Mouse (Mus musculus): Measurements from ENCODE around the gene Smurf1.

Gene Smurf1

DNA sequence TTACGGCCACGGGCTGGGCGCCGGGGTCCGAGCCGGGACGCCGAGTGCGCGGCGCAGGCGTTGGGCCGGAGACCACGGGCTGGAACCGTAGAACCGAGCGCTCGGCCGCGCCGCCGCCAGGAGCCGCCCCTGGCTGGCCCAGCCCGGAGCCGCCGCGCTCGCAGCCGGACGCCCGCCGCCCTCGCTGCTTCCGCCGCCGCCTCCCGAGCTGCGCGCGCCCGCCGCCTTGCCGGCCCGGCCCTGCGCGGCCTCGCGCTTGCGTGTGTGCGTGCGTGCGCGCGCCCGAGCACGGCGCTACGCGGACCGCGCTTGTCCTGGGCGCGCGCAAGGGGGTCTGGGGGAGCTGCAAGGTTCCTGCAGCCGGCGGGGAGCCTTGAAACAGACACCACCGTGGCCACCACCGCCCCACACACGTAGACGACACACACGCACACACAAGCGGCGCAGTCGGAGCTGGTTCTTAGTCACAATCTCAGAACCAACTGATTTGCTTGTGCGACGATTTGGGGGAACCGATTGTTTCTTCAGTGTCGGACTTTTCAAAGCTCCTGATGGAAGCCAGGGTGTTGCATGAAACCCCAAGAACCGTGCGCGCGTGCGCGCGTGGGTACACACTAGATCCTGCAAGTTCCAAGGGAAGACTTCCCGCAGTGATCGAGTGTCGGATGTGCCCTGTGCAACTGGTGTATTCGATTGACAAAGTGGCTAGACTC is at the start of gene Smurf1:
Gene Smurf1 (minus strand): TSS at position 209 of the 713 bp plus-strand sequence.
- peak; percentile 88 for DNase-seq (ENCODE audit: low spot score)

DNA sequence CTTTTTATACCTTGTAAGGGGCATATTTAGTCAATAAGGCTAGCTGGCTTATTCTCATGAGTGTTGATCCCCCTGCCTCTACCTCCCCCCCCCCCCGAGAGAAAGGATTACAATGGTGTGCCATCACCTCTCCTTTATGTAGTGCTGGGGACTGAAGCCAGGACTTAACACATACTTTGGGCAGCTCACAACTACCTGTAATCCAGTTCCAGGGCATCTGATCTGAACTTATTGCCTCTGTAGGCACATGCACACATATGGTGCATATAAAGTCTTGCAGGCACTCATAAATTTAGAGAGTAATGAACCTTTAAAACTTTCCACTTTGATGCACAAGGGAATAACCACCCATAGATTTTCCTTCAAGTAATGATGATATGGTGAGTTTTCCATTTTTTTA is 48.6 kb upstream of the Smurf1 start:
- no peak for DNase-seq (ENCODE audit: low spot score)

DNA sequence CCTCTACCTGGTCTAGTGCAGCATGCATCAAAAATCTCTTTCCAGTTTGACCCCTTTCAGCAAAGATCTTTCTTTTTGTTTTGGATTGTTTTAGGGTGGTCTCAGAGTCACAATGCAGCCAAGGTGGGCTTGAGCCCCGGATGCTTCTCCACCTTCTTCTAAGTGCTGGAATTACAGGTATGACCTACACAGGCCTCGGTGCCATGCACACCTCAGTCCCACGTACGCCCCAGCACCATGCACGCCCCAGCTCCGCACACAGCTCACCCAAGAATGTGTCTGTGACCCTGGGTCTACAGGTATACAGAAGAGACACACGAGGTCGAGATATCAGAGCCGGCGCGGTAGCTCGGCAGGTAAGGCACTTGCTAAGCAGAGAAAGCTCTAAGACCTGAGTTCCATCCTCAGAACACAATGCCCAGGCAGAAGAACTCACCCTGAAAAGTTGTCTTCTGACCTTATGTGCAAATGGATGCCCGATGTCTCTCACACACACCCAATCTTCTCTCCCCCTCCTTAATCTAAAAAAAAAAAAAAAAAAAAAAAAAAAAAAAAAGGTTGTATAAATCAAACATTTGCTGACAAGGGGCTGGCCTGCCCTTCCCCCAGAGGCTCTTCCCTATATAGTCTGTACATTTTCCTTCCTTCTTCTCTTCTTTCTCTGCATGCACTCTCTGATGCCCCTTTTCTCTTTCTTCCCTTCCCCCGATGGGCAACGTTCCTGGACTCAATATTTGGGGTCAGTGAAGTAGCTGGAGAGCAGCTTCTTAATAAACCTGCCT is 43.4 kb upstream of the Smurf1 start:
- no peak for DNase-seq (ENCODE audit: low spot score)

DNA sequence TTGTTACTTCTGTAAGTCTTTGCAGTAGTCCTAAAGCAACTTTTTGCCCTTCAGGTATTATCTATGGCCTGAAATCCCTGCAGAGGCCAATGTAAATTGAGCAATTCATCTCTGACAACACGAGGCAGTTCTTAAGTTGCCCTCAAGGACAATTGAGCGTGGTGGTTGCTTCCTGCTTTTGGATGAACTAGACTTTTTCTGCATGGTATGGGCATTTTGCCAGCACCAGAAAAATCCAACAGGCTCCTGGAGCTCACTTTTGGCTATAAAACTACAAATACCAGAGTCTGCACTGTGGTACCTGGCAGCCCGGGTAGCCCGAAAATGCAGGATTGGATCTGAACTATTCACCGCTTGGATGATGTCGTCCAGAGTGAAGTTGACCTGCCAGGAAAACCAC is 39.9 kb upstream of the Smurf1 start:
- DNase-seq (ENCODE audit: low spot score) = no peak

DNA sequence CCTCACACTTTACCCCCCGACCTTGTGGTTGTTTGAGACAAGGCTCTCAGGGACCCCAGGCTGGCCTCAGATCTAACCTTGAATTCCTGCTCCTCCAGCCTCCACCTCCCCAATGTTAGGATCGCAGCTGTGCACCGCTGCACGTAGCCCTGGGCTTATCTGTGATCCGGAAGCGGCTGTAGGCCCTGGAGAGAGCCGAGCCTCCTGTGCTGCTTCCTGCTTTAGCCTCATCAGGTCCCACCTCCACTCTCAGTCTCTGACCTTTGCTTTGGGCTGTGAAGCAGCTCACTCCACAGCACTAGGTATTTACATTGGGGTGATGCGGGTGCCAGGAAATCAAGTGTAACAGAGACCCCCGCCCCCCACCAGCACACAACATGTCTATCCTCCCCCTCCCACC is 38.8 kb upstream of the Smurf1 start:
- DNase-seq (ENCODE audit: low spot score) = no peak

DNA sequence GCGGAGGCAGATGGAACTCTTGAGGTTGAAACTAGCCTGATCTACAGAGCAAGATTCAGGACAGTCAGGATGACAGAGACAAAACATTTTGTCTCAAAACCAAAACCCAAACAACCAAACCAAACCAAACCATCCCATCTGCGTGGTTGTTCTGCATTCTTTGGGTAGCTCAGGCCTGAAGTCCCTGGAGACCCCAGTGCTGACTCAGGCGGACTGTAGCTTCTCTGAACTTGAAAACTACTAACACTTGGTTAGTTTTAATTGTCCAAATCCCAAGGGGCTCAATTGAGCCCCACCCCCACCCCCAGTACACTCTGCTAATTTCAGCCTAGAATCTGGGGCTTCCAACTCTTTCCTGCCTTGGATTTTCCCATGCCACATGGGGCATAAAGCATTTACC is 37.7 kb upstream of the Smurf1 start:
- DNase-seq (ENCODE audit: low spot score) = no peak

DNA sequence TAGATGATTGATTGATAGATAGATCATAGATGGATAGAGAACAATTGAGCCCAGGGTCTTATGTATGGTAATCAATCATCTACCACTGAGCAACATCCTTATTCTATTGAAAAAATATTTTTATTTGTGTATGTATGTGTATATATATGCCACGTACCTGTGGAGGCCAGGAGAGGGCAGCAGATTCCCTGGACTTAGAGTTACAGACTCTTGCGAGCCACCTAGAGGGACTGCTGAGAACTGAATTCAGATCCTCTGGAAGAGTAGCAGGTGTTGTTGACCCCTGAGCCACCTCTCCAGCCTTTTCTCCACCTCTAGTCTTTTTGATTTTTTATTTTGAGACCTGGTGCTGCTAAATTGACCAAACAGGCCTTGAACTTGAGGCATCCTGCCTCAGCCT is 32.8 kb upstream of the Smurf1 start:
- DNase-seq (ENCODE audit: low spot score) = peak; percentile 37

DNA sequence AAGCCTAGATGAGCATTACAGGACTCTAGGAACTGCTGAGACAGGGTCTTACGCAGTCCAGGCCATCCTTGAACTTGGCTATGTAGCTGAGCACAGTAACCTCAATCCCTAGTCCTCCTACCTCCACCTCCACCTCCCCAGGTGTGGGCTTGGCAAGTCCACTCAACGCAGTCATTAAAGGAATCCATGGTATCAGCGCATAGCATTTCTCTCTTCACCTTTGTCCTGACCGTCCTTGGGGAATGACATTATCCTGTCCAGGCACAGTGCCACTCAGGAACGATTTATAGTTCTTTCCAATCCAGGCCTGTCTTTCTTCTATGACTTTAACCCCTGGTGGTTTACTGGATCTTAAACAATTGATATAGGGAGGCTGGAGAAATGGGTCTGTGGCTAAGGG is 24.8 kb upstream of the Smurf1 start:
- DNase-seq (ENCODE audit: low spot score) = no peak

DNA sequence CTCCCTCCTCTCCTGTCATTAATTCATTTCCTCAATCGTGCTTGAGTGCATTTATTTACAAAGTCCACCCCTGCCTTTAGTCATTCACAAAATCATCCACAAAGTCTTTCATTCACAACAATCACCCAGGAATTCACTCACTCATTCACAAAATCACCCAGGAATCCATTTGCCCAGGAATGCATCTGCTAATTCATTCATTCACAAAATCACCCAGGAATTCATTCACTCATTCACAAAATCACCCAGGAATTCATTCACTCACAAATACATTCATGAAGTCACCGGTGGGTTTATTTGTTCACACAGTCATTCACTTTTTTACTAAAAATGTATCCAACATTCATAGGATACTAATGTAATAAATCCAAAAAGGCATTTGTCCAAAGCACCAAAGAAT is 24.4 kb upstream of the Smurf1 start:
- DNase-seq (ENCODE audit: low spot score) = no peak

DNA sequence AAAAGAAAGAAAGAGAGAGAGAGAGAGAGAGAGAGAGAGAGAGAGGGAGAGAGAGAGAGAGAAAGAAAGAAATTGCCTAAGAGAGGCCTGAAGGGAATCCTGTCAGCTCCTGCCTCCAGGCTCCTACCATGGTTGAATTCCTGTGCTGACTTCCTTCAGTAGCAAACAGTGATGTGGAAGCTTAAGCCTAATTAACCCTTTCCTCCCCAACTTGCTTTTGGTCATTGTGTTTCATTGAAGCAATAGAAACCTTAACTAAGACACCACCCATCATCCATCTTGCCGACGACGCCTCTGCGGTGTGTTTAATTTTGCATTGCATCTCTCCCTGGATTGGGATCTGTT is 23.4 kb upstream of the Smurf1 start:
- no peak for DNase-seq (ENCODE audit: low spot score)

DNA sequence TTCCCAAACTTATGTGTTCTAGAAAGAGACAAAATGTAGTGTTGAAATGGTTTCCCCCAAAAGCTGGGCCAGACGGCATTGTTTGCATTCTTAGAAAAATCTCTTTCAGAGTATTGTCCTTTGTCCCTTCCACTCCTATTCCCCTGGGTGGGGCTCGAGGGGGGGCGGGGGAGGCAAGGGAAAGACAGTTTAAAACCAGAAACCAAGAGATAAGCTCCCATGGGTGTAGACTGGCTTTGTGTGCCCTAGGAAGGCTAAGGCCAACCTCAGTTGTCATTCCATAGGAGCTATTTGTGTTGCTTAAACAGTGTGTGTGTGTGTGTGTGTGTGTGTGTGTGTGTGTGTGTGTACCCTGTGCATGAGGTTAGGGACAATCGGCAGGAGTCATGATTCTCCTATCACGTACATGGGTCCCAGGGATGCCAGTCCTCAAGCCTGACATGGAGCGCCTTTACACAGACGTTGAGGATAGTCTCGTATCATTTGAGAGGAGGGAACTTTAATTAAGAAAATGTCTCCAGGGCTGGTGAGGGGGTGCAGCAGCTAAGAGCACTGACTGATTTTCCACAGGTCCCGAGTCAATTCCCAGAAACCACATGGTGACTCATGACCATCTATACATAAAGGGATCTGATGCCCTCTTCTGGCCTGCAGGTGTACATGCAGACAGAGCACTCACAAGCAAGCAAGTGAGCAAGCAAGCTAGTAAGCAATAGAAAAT is 22.9 kb upstream of the Smurf1 start:
- peak; percentile 67 for DNase-seq (ENCODE audit: low spot score)

DNA sequence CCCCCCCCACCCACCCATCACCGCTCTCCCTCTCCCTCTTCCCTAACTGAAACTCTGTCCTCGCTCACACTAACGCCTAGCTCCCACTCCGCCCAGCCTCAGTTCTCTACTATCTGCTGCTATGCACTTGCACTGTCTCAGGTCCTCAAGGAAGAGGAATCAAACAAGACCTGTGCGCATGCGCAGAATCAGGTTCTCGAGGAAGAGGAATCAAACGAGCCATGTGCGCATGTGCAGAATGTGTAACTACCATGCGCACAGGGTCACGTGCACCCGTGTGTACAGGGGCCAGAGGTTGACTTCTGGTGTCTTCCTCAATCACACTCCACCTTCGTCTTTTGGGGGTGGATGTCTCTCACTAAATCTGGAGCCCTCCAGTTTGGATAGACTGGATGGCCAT is 21.9 kb upstream of the Smurf1 start:
- DNase-seq (ENCODE audit: low spot score) = no peak

DNA sequence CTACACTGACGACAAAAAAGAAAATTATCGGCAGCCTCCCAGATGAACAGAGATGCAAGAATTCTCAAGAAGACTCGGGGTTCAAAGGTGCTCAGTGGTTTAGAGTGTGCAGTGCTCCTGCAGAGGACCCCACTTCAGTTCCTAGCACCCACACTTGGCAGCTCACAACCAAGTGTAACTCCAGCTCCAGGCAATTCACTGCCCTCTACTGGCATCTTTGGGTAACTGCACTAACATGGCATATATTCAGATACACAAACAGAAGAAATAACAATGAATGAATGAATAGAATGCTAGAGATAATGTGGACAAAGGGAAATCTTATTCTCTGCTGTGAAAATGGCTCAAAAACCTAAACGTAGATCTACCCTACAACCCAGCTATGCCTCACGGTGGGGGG is 19.2 kb upstream of the Smurf1 start:
- no peak for DNase-seq (ENCODE audit: low spot score)

DNA sequence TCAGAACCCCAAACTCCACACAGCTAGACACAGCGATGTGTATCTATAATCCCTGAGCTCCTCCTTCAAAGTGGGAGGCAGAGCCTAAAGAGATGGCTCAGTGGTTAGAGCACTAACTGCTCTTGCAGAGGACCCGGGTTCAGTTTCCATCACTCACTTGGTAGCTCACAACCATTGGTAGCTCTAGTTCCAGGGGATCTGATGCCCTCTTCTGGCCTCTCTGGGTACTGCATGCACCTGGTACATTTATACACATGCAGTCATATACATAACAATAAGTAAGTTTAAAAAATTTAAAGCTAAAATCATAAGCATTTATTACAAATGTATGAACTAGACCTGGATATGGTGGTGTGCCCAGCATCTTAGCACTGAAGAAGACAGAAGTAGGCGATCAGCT is 17.6 kb upstream of the Smurf1 start:
- DNase-seq (ENCODE audit: low spot score) = no peak

DNA sequence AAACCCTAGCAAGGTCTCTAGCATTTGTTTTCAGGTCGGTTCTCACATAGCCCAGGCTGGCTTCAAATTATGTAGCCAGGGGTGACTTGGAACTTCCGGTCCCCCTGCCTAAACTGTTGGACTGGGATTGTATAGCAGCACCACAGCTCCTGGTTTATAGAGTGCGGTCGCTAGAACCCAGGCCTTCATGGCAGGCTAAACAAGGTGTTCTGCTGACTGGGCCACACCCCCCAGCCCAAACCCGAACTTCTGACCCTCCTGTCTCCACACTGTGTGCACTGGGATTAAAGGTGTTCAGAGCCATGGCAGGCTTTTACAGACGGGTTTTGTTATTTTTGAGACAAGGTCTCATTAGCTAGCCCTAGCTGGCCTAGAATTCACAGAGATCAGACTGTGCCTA is 13.5 kb upstream of the Smurf1 start:
- no peak for DNase-seq (ENCODE audit: low spot score)

DNA sequence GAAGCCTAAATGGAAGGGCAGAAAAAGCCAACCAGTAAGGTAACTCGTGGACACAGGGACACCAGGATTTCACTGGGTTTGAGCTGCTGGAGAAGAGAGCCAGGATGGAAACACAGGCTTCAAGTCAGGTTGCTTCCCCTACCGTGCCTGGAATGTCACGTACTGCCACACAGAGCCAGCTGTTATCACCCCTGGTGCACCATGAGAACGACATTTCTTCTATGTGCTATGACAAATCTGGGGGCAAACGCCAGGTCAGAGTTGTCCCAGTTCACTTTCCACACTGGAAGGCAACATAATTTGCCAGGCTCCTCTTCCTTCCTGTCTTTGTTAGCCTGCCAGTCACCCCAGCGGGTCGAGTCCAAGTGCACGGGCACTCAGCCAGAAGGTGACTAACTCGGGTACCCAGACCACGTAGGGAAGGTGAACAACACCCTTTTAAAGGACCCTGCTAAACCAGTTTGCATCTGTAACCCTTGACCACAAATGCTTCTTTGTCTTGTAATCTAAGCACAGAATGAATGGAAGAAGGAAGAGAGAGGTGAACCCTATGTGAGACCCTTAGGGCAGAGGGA is 13.0 kb upstream of the Smurf1 start:
- no peak for DNase-seq (ENCODE audit: low spot score)

DNA sequence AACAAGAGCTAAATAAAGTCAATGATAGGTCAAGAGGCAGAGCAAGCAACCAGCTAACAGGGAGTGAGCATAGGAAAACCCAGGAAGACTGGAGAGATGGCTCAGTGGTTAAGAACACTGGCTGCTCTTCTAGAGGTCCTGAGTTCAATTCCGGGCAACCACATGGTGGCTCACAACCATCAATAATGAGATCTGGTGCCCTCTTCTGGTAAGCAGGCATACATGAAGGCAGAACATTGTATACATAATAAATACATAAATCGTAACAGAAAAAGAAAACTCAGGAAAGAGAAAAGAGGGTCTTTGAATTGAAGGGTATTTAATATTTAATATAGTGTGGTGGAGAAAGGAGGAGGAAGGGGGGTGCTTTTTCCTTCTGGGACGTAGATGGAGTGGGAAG is 5.6 kb upstream of the Smurf1 start:
- no peak for DNase-seq (ENCODE audit: low spot score)

DNA sequence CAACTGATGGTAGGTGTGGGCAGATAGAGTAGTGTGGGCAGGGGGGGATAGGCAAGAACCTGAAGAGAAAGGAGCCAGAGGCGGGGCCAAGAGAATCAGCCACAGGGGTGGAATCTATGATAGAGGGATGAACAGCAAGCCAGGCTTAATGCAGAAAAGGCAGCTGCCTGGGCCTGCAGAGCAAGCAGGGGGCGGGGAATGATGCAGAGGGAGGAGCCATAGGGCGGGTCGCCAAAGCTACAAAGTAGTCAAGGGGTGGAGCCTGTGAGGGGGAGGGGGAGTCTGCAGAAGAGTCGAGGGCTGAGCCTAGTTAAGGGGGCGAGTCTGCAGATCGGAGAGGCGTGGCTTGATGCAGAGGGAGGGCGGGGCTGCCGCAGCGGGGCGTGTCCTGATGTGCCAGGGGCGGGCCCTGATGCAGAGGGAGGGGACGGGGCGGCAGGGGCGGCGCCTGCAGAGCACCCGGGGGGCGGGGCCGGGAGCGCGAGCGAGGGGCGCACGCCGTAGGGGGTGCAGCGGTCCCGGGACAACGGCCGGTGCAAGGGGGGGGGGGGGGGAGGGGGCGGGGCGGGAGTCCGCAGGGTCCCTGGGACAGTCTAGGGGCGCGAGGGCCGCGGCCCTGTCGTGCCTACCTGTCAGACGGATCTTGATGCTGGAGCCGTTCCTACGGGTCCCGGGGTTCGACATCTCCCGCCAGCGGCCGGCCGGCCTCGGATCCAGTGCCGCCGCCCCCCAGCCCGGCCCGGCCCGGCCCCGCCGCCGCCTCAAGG is 592 bp downstream of the Smurf1 start:
- peak; percentile 85 for DNase-seq (ENCODE audit: low spot score)

DNA sequence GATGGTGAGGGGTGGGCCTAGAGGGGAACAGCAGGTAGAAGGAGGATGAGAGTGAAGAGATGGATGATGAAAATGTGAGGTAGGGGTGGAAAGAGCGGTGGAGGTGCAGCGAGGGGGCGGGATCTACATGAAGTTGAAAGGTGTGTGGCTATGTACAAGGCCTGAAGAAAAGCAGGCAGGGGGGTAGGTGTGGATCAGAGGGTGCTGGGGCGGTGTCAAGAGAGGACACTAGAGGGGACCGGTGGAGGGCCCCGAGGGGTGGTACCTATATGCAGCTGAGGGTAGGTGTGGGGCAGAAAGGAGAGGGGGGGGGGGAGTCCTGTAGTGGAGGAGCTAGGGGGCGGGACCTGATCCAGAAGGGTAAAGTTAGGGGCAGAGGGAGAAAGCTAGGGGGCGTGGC is 1.2 kb downstream of the Smurf1 start:
- no peak for DNase-seq (ENCODE audit: low spot score)

DNA sequence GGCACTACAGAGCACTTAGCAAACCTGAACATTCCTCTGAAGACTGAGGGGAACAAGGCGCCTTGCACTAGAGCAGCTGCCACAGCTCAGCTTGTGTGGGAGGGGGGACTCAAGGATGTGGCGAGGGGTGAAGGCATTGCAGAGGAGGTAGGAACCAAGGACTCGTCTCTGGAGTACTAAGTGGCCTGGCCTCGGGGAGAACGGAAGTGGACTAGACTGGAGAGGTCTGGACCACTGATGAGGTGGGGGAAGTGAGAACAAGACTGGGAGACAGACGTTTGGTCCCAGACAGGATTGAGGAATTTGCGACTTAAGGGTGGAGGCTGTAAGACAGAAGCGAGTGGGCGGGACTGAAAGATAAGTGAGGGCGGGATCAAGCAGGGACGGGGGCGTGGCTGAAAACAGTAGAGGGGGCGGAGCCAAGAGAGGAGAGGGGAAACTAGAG is 1.8 kb downstream of the Smurf1 start:
- peak; percentile 24 for DNase-seq (ENCODE audit: low spot score)

DNA sequence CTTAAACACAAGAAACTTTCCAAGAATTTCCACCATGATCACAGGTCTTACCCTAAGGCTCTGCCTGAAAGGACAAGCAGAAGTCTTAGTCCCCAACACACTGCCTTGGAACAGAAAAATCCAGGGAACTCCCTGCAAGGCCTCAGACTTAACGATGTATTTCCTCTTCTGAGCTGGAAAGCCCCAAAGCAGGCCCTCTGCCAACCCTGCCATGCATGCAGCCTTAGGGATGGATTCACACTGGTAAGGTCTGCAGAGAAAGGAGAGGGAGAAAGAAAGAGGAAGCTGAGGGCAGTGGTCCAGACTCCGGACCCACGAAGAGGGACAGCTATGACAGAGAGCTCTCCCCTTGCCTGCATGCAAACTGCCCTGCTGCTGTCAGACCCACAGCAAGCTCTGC is 2.2 kb downstream of the Smurf1 start:
- DNase-seq (ENCODE audit: low spot score) = no peak

DNA sequence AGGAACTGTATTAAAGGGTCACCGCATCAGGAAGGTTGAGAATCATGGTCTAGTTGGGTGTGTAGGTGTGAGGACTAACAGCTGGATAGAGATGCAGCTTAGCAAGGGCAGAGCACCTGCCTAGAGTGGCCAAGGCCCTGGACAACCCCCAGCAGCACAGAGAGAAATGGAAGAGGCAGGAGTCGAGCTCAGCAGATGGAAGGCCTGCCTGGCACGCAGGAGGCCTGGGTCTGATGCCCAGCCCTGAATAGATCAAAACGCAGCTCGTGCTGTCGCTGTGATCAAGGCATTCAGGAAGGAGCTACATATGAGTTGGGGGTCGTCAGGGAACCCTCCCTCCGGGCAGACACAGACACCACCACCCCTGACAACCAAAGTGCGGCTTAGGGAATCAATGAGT is 7.4 kb downstream of the Smurf1 start:
- DNase-seq (ENCODE audit: low spot score) = no peak
